Mouse (Mus musculus) heart, postnatal 36 days (tissue): ENCODE data around the gene Hmga1b. TPM values are rescaled to one million over a fixed set of nuclear protein-coding genes. Genes with fewer than 3 reads are reported as not detected.
A peak's percentile ranks its signal among the peaks of the same experiment; 100 is the strongest.
"Not testable (repeated sequence)": the region's sequence is repeated elsewhere in the genome, so short reads cannot be mapped to it uniquely, and the experiment has no call there.

Source experiments
- DNase-seq, 2 experiments: peaks; one replicate each; pipeline ENCODE4 v3.0.0; 2021 to 2022
- intact Hi-C: fragments of 180-260 bp; cut with DNase I; formaldehyde crosslinking; loops from one replicate; pipeline ENCODE4 v1.15.1; 2025
- total RNA-seq, 2 experiments: library from RNA; stranded (reverse); gene quantifications; 2 replicates each; pipeline ENCODE4 v1.2.3; 2021

Hmga1b gene
- total RNA-seq: 10 to 100 TPM; 22.1 to 34.1 TPM

DNA sequence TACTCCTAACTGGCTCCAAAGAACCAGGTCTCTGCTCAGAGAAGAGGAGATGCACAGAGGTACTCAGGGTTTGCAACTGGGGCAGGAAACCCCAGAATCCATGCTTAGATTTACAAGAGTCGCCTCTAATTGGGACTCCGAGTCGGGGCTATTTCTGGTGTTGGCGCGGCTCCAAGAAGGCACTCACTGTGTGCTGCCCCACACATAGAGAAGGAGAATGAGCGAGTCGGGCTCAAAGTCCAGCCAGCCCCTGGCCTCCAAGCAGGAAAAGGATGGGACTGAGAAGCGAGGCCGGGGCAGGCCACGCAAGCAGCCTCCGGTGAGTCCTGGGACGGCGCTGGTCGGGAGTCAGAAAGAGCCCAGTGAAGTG, at the start of gene Hmga1b:
TSS of gene Hmga1b (plus strand) at position 123 of the 370 bp plus-strand sequence.
- DNase-seq, intact Hi-C loops: not testable (repeated sequence)

DNA sequence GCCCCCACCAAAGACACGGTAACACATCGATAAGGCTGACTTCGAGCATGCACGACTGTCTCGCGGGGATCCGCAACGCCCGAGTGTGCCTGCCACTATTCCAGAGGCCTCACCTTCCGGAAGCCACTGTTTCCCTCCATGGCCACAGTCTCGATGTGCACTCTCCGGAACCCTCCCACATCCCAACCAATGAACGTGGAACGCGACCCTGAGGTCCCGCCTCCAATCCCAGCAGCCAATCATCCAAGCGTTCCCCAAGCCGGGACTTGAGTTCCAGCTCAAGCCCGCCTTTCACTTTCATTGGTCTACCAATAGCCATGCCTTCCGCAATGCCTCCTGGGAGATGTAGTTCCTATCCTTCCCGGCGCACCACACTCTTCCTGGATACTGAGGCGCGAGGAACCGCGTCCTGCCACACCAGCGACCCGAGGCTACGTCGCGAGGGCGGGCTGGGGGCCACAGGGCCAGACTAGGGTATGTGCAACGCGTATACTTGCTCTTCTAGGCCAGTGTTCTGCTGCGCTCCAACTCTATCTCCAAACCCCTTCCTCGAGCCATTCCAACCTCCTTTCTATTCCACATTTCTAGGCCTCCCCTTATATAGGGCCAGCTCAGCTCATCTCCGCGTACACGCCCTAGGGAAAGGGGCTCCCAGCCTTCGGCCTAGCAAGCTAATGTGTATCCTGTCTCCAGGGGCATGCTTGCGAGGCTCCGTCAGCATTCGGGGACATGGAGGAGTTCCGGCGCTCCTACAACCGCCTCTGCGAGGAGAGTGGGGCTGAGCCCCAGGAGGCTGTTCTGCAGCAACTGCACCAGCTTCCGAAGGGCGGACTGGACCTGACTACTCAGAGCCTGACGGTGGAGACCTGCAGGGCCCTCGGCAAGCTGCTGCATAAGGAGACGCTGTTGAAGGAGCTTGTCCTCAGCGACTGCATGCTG, 48.7 kb upstream of the Hmga1b start, which contains the start of the genes Cenpx and Lrrc45:
TSS of gene Cenpx (minus strand) at position 159 of the 939 bp plus-strand sequence.
TSS of gene Lrrc45 (plus strand) at position 346 of the 939 bp plus-strand sequence.
- intact Hi-C loops: loop anchor here (5.0 kb wide), 3 partner anchors 132 to 222 kb away; partner anchors contain the start of genes Arhgdia and Slc25a10
- peak; percentile 94 for DNase-seq

GRCm38 (mm10) chr11:120714546-120714945, 48.0 kb upstream of the Hmga1b start:
- intact Hi-C loops: loop anchor here (5.0 kb wide), 3 partner anchors 132 to 222 kb away; partner anchors contain the start of genes Arhgdia and Slc25a10

DNA sequence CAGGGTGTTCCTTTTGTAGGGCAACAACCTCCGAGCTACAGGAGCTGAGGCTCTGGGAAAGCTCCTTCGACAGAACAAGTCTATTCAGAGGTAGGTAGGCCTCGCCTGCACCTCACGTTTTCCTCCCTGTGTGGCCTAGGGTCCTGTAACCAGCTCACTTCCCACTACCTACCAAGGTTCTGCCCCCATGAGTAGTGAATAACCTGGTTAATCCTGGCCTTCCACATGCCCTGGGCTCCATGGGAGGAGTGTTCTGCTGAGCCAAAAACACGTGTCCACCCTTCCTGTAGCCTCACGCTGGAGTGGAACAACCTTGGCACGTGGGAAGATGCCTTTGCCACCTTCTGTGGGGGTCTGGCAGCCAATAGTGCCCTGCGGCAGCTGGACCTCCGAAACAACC, 47.5 kb upstream of the Hmga1b start:
- intact Hi-C loops: no loop called here
- DNase-seq: no peak

More at GRCm38 (mm10) chr11:120714546-120714945, 48.0 kb upstream of the Hmga1b start:
- no peak for DNase-seq

DNA sequence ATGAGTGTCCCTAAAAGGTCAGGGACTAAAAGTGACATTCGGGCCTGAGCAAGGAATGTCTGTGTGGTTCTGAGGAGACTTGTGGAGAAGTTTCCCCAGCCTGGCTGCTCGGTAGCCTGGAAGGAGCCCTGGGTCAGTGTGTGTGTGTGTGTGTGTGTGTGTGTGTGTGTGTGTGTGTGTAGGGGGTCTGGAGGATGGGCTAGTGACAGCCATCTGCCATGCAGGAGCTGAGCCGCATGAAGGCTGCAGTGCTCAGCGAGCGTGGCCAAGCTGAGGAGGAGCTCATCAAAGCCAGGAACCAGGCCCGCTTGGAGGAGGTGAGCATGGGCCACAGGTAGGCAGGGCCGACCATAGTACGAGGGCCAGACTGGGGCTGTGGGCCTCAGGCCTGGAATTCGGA, 43.4 kb upstream of the Hmga1b start:
- intact Hi-C loops: no loop called here
- no peak for DNase-seq

- no peak for DNase-seq
- intact Hi-C loops: loop anchor here (1.0 to 5.0 kb wide), 3 partner anchors 29 to 187 kb away; no protein-coding TSS in a partner anchor
Measured at GRCm38 (mm10) chr11:120719841-120720376, 42.7 kb upstream of the Hmga1b start.

- DNase-seq: peak; percentile 87 to 94
- intact Hi-C loops: loop anchor here (1.0 to 5.0 kb wide), 3 partner anchors 28 to 187 kb away; no protein-coding TSS in a partner anchor
Measured at GRCm38 (mm10) chr11:120720450-120720849, 42.1 kb upstream of the Hmga1b start.

GRCm38 (mm10) chr11:120721124-120722066, 41.2 kb upstream of the Hmga1b start, which contains the start of gene Rac3:
Rac3 (plus strand) TSS chr11:120721470.
- intact Hi-C loops: loop anchor here (2.0 to 5.0 kb wide), 2 partner anchors 27 to 186 kb away; no protein-coding TSS in a partner anchor

GRCm38 (mm10) chr11:120722067-120722630, 40.4 kb upstream of the Hmga1b start:
- no peak for DNase-seq
- intact Hi-C loops: loop anchor here (5.0 kb wide), 1 partner anchor 185 kb away; no protein-coding TSS in a partner anchor

More at GRCm38 (mm10) chr11:120721124-120722066, 41.2 kb upstream of the Hmga1b start, which contains the start of gene Rac3:
- peak; percentile 68 to 69 for DNase-seq

GRCm38 (mm10) chr11:120722761-120723382, 39.7 kb upstream of the Hmga1b start:
- intact Hi-C loops: loop anchor here (5.0 kb wide), 1 partner anchor 184 kb away; no protein-coding TSS in a partner anchor
- DNase-seq: no peak

DNA sequence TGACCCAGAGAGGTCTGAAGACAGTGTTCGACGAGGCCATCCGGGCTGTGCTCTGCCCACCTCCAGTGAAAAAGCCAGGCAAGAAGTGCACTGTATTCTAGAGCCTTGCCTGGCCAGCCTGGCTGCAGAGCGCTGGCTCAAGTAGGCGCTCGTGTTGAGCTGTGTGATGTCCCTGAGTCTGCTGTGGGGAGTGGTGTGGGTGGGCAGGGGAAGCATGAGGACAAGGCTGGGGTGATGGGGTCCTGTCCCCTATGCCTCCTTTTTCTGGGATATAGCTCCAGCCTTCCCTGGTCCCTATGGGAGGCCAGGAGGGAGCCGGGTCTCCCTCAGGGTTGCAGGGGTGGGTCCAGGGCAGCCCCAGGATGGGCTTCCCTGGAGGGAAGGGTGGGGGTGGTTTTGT, 39.1 kb upstream of the Hmga1b start:
- intact Hi-C loops: loop anchor here (5.0 kb wide), 1 partner anchor 184 kb away; no protein-coding TSS in a partner anchor
- no peak for DNase-seq

- intact Hi-C loops: no loop called here
- DNase-seq: no peak
Measured at GRCm38 (mm10) chr11:120726243-120727168, 36.1 kb upstream of the Hmga1b start.

- DNase-seq: peak; percentile 82 to 84
- intact Hi-C loops: no loop called here
Measured at GRCm38 (mm10) chr11:120727169-120727527, 35.4 kb upstream of the Hmga1b start, which contains the start of gene Dcxr. Dcxr (minus strand) TSS chr11:120727281.

DNA sequence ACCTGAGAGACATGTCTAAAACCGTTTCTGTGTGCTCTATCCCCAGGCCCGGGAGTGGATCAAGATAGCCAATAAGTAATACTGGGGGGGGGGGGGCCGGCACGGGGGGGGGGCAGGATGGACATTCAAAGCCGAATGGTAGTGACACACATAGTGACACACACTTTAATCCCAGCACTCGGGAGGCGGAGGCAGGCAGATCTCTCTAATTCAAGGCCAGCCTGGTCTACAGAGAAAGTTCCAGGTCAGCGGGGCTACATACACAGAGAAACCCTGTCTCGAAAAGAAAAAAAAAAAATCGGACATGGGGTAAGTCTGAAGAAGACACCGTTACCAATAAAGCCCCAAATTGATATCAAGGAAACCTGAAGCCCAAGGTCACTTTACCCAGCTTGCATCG, 35.0 kb upstream of the Hmga1b start:
- no peak for DNase-seq
- intact Hi-C loops: no loop called here

DNA sequence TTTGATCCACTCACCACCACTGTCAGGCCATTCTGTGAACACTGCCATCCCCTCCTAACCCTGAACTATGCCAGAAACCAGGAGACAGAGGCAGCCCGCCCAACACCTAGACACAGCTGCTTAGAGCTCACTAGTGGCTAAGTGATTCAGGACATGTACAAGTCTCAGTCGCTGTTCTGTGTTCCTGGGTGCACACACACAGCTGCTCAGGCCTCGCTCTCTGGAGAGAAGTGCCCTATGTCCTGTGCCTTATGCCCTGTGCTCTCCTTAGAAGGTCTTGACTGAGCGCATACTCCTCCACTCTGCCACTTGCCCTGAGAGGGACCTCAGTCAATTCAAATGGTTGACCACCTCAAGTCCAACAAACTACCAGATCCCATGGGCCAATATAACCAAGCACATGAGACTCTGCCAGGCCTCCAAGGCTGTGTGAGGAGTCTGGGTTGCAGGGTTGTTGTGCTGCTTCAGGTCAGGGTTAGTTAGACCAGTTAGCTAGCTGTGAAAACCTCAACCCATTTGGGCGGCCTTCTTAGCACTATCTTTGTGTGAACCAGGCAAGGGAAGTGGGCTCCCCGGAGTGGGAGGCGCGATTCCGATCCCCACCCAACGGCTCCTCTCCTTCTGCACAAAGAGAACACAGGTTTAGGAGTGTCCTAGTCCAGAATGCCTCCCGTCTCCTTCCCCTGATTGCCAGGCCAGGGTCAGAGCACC, 33.9 kb upstream of the Hmga1b start:
- DNase-seq: no peak
- intact Hi-C loops: no loop called here

DNA sequence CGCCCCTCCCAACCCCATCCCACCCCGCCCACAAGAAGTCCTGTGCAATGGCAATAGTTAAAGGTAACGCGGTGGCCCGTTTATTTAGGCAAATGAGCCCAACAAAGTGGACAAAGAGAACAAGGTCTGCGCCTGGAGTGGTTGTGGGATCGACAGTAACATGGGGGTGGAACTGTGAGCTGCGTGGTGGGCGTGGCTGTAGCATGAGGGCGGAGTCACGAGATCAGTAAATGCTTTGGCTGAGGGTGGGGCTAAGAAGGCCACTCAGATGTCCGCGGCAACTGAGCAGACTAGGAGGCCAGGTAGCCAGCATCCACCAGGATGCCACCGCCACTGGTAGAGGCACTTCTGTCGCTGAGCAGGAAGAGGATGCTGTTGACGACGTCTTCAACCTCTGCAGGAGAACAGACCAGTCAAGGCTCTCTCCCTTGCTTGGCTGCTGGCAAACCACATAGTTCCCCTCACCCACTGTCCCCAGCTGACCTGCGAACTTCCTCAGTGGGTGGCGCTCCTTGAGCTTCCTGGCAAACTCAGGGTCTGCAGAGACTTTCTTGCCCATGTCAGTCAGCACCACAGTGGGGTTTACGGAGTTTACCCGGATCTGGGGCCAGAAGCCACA, 33.1 kb upstream of the Hmga1b start:
- peak in 1 of 2 experiments; percentile 34 for DNase-seq
- intact Hi-C loops: not testable (repeated sequence)
